Mouse (Mus musculus): Measurements from ENCODE around the gene Meis2.

GRCm38 (mm10) chr2:115860141-115860480 is 205.5 kb downstream of the Meis2 start:
- TF ChIP-seq MYC (IDR thresholded peaks at IDR 0.05; ENCODE audit: low read depth, low read length) (no peak), POLR2A (IDR thresholded peaks at IDR 0.05; ENCODE audit: control insufficient read depth in 1 of 2, insufficient read depth in 1 of 2, low read depth in 1 of 2, low read length in 2 of 2, poor library complexity in 1 of 2) (no peak), SMC3 (IDR thresholded peaks at IDR 0.05; ENCODE audit: low read depth, low read length) (no peak), MEF2A (IDR thresholded peaks at IDR 0.05; ENCODE audit: extremely low read depth, insufficient replicate concordance, low read depth, low read length, poor library complexity, severe bottlenecking) (no peak), CTCF (IDR thresholded peaks at IDR 0.05 in 2 of 3, conservative IDR thresholded peaks at IDR 0.05 in 1 of 3; ENCODE audit: control insufficient read depth in 1 of 3, insufficient read depth in 1 of 3, low read depth in 2 of 3, low read length in 3 of 3, poor library complexity in 1 of 3, severe bottlenecking in 1 of 3) (no peak), USF1 (IDR thresholded peaks at IDR 0.05; ENCODE audit: low read depth, low read length) (no peak), ETS1 (IDR thresholded peaks at IDR 0.05; ENCODE audit: low read depth, low read length) (no peak), USF2 (IDR thresholded peaks at IDR 0.05; ENCODE audit: borderline replicate concordance in 1 of 2, insufficient read depth in 1 of 2, low read depth in 1 of 2, low read length in 2 of 2) (no peak)

All from MEL (cell line).